Mouse (Mus musculus) cortical plate, adult 2 months (tissue): ENCODE measurements around the gene Mark3. TPM values are rescaled to one million over a fixed set of nuclear protein-coding genes. Genes with fewer than 3 reads are reported as not detected.
"Not testable (repeated sequence)": the region's sequence is repeated elsewhere in the genome, so short reads cannot be mapped to it uniquely, and the experiment has no call there.

Experiments
- H3K27ac ChIP-seq: fragments of 200-500 bp; 2 replicates; pipeline ENCODE4 v1.5.1; 2012; ENCODE audit warnings: low read length, control low read depth, inconsistent platforms; ENCODE audit not compliant: insufficient read depth
- H3K4me1 ChIP-seq: fragments of 200-500 bp; 2 replicates; pipeline ENCODE4 v1.6.1; 2011; ENCODE audit warnings: low read length; ENCODE audit not compliant: control insufficient read depth, insufficient read depth
- H3K4me3 ChIP-seq: fragments of 200-500 bp; 2 replicates; pipeline ENCODE4 v1.5.1; 2011; ENCODE audit warnings: mild to moderate bottlenecking, low read length, control low read depth; ENCODE audit not compliant: insufficient read depth
- CTCF ChIP-seq: fragments of 200-500 bp; IDR thresholded peaks from 2 replicates; pipeline ENCODE4 v1.5.1; 2011; ENCODE audit warnings: mild to moderate bottlenecking, control low read depth, low read length; ENCODE audit not compliant: insufficient read depth; ENCODE audit errors: extremely low read depth
- POLR2A ChIP-seq: fragments of 200-500 bp; IDR thresholded peaks from 2 replicates; pipeline ENCODE4 v1.6.1; 2011; ENCODE audit warnings: mild to moderate bottlenecking, low read length, control low read depth; ENCODE audit not compliant: insufficient read depth; ENCODE audit errors: extremely low read depth
- polyA plus RNA-seq: library from polyadenylated mRNA; depleted of rRNA; stranded (reverse); fragments of >200 nt; gene quantifications from 2 replicates; pipeline ENCODE4 v1.2.3, GENCODE M21; 2012

Mark3 gene
- polyA plus RNA-seq, 1 experiment, result 76.5 TPM

- Histone ChIP-seq H3K27ac (peak within 1 kb of the TSS; percentile 96), H3K4me1 (peaks cover 6% of the 10 kb centered on the region), H3K4me3 (peak within 1 kb of the TSS; percentile 50)
- TF ChIP-seq CTCF (no peak), POLR2A (peak; percentile 74)
Observed at GRCm38 (mm10) chr12:111537796-111538291, 36.5 kb upstream of the Mark3 start, which contains the start of gene Eif5. Eif5 (plus strand) TSS chr12:111538016.

DNA sequence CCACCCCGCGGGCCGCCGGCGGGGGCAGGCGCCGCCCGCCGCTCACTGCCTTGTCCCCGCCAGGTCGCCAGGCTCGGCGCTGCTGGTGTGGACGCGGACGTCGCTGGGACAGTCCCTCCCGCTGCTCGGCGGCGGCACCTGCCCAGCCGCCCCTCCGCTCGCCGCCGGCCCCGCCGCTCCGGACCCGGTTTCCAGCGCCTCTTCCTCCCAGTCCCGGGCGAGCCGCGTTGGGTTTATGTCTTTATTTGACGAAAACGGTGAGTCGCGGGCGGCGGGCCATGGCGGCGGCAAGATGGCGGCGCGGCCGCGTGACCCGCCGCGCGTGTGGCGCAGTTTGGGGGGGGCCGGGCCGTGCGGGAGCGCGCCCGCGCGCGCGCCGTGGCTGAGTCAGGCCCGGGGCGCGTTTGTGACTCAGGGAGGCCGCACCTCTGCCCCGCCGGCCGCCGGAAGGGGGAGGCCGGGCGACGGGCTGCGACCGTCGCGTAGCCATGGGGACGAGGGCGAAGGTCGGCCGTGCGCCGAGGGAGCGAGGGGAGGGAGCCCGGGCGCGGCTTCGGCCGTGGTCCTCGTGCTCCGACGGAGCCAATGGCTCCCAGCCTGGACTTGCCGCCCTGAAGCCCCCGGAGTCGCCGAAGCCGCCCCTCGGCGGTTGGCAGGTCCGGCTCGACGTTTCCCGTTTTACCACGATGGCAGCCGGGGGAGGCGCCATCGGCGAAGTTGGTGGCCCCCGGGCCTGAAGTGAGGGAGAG, 35.9 kb upstream of the Mark3 start:
- Histone ChIP-seq H3K27ac (peak overlapping the region; percentile 96), H3K4me3 (peak overlapping the region; percentile 50), H3K4me1 (peaks cover 6% of the 10 kb centered on the region; the same call in 1 of the 2 replicates)
- no peak for TF ChIP-seq POLR2A
- TF ChIP-seq CTCF, result no peak

DNA sequence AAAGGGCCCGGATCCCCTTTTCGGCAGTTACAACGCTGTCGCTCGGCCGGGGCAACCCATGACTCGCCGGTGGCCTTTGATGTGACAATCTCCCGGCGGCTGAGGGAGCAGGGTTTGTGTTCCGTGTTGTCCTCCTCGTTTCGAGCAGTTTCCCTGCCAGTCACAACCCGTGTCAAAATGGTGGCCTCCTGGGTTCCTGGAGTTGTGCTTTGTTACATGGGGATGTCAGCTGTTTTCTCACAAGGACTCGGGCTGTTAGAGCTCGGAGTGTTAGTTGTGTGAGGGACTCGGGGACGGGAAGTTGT, 35.3 kb upstream of the Mark3 start:
- peak overlapping the region; percentile 50 for H3K4me3 ChIP-seq
- peak overlapping the region; percentile 96 for H3K27ac ChIP-seq
- no peak for TF ChIP-seq POLR2A
- no peak for TF ChIP-seq CTCF
- H3K4me1 ChIP-seq, result peaks cover 6% of the 10 kb centered on the region; the same call in 1 of the 2 replicates

DNA sequence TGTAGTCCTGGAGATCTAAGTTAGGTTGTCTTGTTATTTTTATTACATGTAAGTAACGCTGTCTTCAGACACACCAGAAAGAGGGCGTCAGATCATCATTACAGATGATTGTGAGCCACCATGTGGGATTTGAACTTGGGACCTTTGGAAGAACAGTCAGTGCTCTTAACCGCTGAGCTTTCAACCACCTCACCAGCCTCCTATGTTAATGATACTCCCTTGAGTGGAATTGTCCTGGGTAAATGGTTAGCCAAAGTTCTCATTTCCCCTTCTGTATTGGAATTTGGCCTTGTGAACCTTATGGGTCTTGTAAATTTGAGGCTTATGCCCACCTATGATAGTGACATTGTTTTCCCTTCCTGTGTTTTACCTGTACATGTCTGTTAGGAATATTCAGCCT, 27.3 kb upstream of the Mark3 start:
- no peaks in the 10 kb centered on the region; the same call in 1 of the 2 replicates for H3K4me1 ChIP-seq
- TF ChIP-seq CTCF, result no peak
- no peak for TF ChIP-seq POLR2A
- no peak overlapping the region for H3K4me3 ChIP-seq
- no peak overlapping the region for H3K27ac ChIP-seq

- no peak overlapping the region for H3K27ac ChIP-seq
- no peaks in the 10 kb centered on the region; the same call in 1 of the 2 replicates for H3K4me1 ChIP-seq
- TF ChIP-seq CTCF, result no peak
- no peak overlapping the region for H3K4me3 ChIP-seq
Observed at GRCm38 (mm10) chr12:111548555-111549289, 25.6 kb upstream of the Mark3 start.

DNA sequence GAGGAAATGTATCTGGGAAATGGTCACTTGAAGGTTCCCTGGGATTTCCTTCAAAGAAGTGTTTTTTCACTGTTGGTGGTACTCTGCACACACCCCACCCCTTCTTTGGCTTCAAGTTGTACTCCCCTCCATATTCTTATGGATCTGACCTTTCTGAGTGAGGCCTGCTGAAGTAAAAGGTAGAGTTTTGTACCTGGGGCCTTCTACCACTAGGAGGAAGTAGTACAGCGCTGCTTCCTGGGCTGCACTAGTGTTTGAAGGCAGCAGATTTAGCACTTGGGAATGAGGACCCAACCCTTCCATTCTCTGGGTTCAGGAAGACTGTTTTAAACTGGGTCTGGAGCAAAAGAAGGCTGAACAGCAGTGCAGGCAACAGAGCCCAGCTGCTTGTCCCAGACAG, 23.6 kb upstream of the Mark3 start:
- no peak overlapping the region for H3K27ac ChIP-seq
- no peaks in the 10 kb centered on the region; the same call in 1 of the 2 replicates for H3K4me1 ChIP-seq
- H3K4me3 ChIP-seq, result no peak overlapping the region
- TF ChIP-seq POLR2A, result no peak
- 0 out of 2 replicates have a peak, but pooled peaks have one; percentile 3 for TF ChIP-seq CTCF

DNA sequence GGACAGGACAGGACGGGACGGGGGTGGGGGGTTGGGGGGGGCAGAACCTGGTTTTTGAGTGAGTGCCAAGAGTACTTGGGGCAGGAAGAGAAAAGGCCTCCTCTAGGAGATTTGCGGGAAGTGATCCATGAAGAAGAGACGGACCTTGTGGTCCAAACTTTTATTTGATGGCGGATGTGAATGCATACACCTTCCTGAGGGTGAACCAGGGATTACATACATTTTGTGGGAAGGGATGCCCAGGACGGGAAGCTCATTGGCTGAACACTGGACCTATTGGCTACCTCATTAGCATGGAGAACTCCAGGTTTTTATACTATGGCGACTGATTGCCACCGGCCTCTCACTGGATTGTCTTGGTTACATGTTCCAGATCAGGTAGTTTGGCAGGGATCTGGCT, 22.0 kb upstream of the Mark3 start:
- TF ChIP-seq POLR2A (no peak), CTCF (no peak)
- H3K27ac ChIP-seq, result no peak overlapping the region
- no peaks in the 10 kb centered on the region for H3K4me1 ChIP-seq
- no peak overlapping the region for H3K4me3 ChIP-seq

GRCm38 (mm10) chr12:111555357-111555756, 19.0 kb upstream of the Mark3 start:
- H3K4me1 ChIP-seq, result no peaks in the 10 kb centered on the region
- H3K4me3 ChIP-seq, result no peak overlapping the region
- TF ChIP-seq CTCF, result no peak
- TF ChIP-seq POLR2A, result no peak
- no peak overlapping the region for H3K27ac ChIP-seq

DNA sequence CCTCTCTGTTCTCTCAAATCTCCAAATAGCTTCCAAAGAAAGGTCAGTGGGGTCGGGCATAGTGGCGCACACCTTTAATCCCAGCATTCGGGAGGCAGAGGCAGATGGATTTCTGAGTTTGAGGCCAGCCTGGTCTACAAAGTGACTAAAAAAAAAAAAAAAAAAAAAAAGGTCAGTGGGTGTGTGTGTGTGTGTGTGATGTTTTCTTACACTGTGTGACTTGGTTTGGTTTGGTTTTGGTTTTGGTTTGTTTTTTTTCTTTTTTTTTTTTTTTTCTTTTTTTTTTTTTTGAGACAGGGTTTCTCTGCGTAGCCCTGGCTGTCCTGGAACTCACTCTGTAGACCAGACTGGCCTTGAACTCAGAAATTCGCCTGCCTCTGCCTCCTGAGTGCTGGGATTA, 18.4 kb upstream of the Mark3 start:
- not testable (repeated sequence) for H3K4me1 ChIP-seq, H3K27ac ChIP-seq, H3K4me3 ChIP-seq

- TF ChIP-seq CTCF (no peak), POLR2A (no peak)
- H3K27ac ChIP-seq, result no peak overlapping the region
- H3K4me3 ChIP-seq, result no peak overlapping the region
- H3K4me1 ChIP-seq, result peaks cover 1% of the 10 kb centered on the region; the same call in 1 of the 2 replicates
Observed at GRCm38 (mm10) chr12:111557538-111557937, 16.8 kb upstream of the Mark3 start.
